Mouse (Mus musculus): ENCODE measurements at regions not wholly inside any gene's neighbourhood (a gene's known extent, or its start where the extent isn't known, plus 50 kb on each side); places are given as distances from the start of the nearest gene placed in this dataset.
"Not testable (repeated sequence)": the region's sequence is repeated elsewhere in the genome, so short reads cannot be mapped to it uniquely, and the experiment has no call there.

- DNase-seq: no peak
- intact Hi-C loops (cut with DNase I): loop anchor here (5.0 kb wide), 1 partner anchor 113 kb away; no protein-coding TSS in a partner anchor
These were observed 80.5 kb upstream of the Med13l start for GRCm38 (mm10) chr5:118480000-118480399.

- intact Hi-C loops (cut with DNase I): no loop called here
- no peak for DNase-seq
These were observed 79.3 kb upstream of the Med13l start for GRCm38 (mm10) chr5:118480965-118481793.

DNA sequence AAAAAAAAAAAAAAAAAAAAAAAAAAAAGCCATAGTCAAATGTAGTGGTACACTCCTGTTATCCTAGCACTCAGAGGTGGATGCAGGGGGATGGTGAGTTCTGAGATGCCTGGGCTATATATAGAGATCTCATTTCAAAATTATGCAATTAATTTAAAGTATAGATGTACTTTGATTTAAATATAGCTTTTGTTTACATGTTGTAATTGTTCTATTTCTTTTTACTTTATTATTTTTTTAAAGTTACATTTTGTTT is 78.8 kb upstream of the Med13l start:
- no peak for DNase-seq
- intact Hi-C loops (cut with DNase I): no loop called here

GRCm38 (mm10) chr5:118482598-118482997 is 77.9 kb upstream of the Med13l start:
- no peak for DNase-seq
- intact Hi-C loops (cut with DNase I): no loop called here

DNA sequence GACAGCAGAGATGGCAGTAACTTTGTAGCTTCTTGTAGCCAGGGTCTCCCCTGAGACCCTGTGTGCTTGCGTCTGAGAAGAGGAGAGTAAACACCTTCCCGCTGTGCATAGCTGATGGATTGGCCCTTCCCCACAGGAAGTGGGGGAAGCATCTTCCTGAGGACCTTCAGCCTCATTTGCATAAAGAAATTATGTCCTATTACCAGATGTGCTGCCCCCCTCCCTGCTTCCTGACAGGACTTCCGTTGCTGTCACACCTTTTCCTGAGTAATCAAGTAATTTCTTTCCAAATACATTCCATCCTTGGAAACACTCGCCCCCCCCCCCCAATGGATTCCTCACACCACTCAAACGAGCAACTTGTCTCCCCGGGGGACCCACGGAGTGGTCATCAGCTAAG is 77.5 kb upstream of the Med13l start:
- DNase-seq: no peak
- intact Hi-C loops (cut with DNase I): no loop called here

GRCm38 (mm10) chr5:118483532-118483931 is 76.9 kb upstream of the Med13l start:
- intact Hi-C loops (cut with DNase I): no loop called here
- no peak for DNase-seq

GRCm38 (mm10) chr5:118485191-118485590 is 75.3 kb upstream of the Med13l start:
- no peak for DNase-seq
- intact Hi-C loops (cut with DNase I): no loop called here

DNA sequence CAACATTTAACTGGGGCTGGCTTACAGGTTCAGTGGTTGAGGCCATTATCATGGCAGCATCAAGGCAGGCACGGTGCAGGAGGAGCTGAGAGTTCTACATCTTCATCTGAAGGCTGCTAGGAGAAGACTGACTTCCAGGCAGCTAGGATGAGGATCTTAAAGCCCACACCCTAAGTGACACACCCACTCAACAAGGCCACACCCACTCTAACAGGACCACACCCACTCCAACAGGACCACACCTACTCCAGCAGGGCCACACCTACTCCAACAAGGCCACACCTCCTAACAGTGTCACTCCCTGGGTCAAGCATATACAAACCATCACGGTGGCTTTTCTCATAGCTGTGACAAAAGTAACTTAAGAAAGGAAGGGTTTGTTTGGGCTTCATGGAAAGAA is 68.0 kb upstream of the Med13l start:
- not testable (repeated sequence) for DNase-seq

DNA sequence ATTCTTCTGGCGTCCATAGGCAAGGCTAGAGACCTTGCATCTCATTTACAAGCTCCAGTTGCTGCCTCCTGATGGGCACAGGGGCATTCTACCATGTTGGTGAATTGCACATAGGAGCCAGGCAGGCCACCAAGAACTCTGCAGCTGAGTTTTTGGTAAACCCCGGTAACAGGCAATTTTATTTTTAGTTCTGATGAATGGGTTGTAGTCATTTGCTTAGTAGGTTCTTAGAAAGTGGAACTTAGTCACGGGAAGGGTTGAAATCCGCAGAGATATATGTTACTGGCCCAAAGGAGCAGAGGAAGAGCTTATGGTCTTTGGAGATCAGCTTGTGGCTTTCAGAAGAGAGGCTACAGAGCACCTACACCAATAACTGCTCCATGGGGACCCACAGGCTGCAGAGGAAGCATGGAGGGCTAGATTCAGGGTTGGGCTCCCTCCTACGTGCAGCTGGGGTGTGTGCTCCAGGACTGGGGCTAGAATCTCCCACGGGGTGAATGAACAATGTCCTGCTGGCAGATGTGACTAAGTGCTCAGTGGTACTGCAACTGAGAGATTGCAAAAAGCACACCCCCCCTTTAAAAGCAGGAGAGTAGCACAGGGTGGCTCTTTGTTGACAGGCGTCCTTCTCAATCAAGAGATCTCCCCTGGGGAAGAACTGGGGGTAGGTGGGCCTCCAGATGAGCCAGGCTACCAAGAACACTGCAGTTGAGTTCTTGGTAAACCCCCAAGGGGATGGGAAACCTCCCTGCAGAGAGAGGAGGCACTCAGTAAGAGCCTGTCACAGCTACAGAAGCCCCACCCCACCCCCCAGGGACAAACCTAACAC is 65.6 kb upstream of the Med13l start:
- intact Hi-C loops (cut with DNase I): no loop called here
- no peak for DNase-seq

More for the DNA sequence above, 68.0 kb upstream of the Med13l start:
- intact Hi-C loops (cut with DNase I): not testable (repeated sequence)

DNA sequence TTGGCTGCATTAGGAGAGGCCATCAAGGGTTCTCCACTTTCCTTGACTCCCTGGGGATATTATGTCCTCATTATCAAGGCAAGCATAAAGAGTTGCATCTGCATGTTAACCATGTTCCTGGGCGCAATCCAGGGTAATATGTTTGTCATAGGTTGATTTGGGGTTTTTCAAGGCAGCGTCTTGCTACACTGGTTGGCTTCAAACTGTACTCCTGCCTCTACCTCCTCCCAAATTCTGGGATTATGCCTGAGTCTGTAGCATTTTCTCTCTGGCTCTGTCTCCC is 65.1 kb upstream of the Med13l start:
- intact Hi-C loops (cut with DNase I): no loop called here
- no peak for DNase-seq

DNA sequence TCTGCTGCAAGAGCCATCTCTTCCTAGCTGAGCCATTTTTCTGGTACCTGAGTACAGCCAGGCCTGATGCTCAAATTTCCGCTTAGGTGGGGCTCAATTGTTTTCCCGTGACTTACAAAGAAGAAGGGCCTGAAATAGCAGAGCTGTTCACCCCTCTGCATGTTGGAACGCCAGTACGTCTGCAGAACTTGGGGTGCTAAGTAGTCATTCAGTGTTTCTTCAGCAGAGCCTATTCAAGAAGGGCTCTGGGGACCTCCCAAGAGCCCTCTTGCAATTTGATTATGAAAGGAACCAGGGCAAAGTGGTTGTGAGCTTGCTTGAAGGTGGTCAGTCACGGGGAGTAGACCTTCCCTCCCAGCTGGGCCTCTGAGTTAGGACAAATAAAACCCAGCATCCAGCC is 58.9 kb upstream of the Med13l start:
- intact Hi-C loops (cut with DNase I): no loop called here
- no peak for DNase-seq

DNA sequence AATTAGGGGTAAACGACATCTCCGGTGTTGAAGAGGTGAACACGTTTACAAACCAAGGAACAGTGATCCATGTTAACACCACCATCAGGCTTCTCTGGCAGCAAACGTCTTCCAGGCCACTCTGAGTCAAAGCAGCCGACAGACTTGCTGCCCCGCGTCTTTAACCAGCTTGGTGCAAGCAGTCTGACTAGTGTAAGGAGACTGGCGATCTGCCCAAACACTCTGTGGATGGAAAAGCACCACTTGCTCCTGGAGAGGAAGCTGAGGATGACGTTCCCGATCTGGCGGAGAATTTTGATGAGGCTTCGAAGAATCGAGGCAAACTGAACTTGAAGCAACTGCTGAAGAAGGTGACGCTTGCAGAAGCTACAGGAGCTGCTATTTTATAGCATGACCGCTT is 57.5 kb upstream of the Med13l start:
- DNase-seq: no peak

DNA sequence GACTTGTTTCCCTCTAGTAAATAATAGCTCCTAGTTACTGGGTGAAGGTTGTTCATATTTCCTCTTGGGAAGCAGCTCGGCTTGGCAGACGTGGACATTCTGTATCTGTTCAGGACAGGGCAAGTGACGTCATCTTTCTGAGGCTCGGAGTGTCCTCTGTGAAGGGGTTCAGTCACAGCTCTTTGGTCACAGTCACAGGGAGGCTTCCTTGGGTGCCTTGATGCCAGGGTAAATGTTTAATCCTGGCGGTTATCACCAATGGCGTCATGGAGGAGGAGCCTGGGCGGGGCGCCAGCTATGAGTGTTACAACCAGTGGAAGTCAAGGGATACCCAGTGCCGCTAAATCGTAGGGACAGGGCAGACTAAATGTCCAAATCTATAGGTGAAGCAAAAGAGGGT is 56.3 kb upstream of the Med13l start:
- intact Hi-C loops (cut with DNase I): no loop called here
- no peak for DNase-seq

More for the DNA sequence above, 57.5 kb upstream of the Med13l start:
- intact Hi-C loops (cut with DNase I): no loop called here

- no peak for DNase-seq
- intact Hi-C loops (cut with DNase I): no loop called here
These were observed 55.6 kb upstream of the Med13l start for GRCm38 (mm10) chr5:118504926-118505325.

DNA sequence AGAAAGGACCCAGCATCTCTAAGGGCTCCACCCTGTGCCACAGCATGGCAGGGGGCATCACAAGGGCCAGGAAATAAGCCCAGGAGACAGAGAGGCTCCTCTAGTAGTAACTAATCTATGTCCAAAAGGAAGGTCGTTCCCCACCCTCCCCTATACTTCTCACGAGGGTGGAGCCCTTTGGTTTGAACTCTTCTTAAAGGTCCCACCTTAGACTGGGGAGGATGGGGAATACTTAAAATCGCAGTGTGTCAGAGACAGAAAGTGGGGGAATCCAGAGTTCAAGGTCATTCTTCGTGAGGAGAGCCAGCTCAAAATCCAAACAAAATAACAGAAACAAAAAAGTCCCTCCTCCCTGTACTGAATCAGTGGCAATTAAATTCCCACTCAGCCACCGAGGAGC is 50.6 kb upstream of the Med13l start:
- intact Hi-C loops (cut with DNase I): no loop called here
- no peak for DNase-seq

Small RNA genes in the stretch of these regions (microRNA-seq; reads per million reads assigned to microRNA genes)
- 0 reads per million in 2 experiments for gene Gm26455
